Mouse (Mus musculus): ENCODE results near the gene Wdfy3. TPM values are rescaled to one million over a fixed set of nuclear protein-coding genes. Genes with fewer than 3 reads are reported as not detected.

Gene Wdfy3
- polyA plus RNA-seq, 1 experiment: 32.4 TPM

- no peak for DNase-seq
- WGBS: 67% methylated on average over 13 of the region's 13 CpGs
- H3K4me1 ChIP-seq (ENCODE audit: control insufficient read depth, insufficient read depth, low read length): peaks cover 5% of the 10 kb centered on the region
- H3K4me3 ChIP-seq (replicated peaks; ENCODE audit: extremely low read depth, low read depth, low read length): no peak overlapping the region
- TF ChIP-seq CTCF (IDR thresholded peaks at IDR 0.05; ENCODE audit: insufficient read depth, low read length) (no peak), POLR2A (IDR thresholded peaks at IDR 0.05; ENCODE audit: borderline replicate concordance, extremely low read depth, low read depth, low read length) (no peak)
Observed at GRCm38 (mm10) chr5:102045636-102046616, 23.8 kb downstream of the Wdfy3 start.

GRCm38 (mm10) chr5:102045177-102045576, 24.5 kb downstream of the Wdfy3 start:
- Histone ChIP-seq H3K4me3 (replicated peaks; ENCODE audit: extremely low read depth, low read depth, low read length) (no peak overlapping the region), H3K4me1 (ENCODE audit: control insufficient read depth, insufficient read depth, low read length) (peaks cover 5% of the 10 kb centered on the region)
- no peak for DNase-seq
- WGBS: 64% methylated on average over 8 of the region's 8 CpGs
- TF ChIP-seq POLR2A (IDR thresholded peaks at IDR 0.05; ENCODE audit: borderline replicate concordance, extremely low read depth, low read depth, low read length): no peak
- TF ChIP-seq CTCF (IDR thresholded peaks at IDR 0.05; ENCODE audit: insufficient read depth, low read length): no peak

- H3K4me3 ChIP-seq (replicated peaks; ENCODE audit: extremely low read depth, low read depth, low read length): no peak overlapping the region
- DNase-seq: no peak
- H3K4me1 ChIP-seq (ENCODE audit: control insufficient read depth, insufficient read depth, low read length): no peaks in the 10 kb centered on the region
- no peak for TF ChIP-seq CTCF (IDR thresholded peaks at IDR 0.05; ENCODE audit: insufficient read depth, low read length)
- TF ChIP-seq POLR2A (IDR thresholded peaks at IDR 0.05; ENCODE audit: borderline replicate concordance, extremely low read depth, low read depth, low read length): no peak
- 82% methylated on average over 8 of the region's 8 CpGs for WGBS
Observed at GRCm38 (mm10) chr5:102033281-102033680, 36.4 kb downstream of the Wdfy3 start.

GRCm38 (mm10) chr5:102032594-102033240, 37.0 kb downstream of the Wdfy3 start:
- TF ChIP-seq CTCF (IDR thresholded peaks at IDR 0.05; ENCODE audit: insufficient read depth, low read length): no peak
- TF ChIP-seq POLR2A (IDR thresholded peaks at IDR 0.05; ENCODE audit: borderline replicate concordance, extremely low read depth, low read depth, low read length): no peak
- no peak for DNase-seq
- 89% methylated on average over 22 of the region's 22 CpGs for WGBS
- H3K4me1 ChIP-seq (ENCODE audit: control insufficient read depth, insufficient read depth, low read length): no peaks in the 10 kb centered on the region
- H3K4me3 ChIP-seq (replicated peaks; ENCODE audit: extremely low read depth, low read depth, low read length): no peak overlapping the region

- WGBS: 86% methylated on average over 3 of the region's 3 CpGs
- no peak for DNase-seq
- Histone ChIP-seq H3K4me1 (ENCODE audit: control insufficient read depth, insufficient read depth, low read length) (no peaks in the 10 kb centered on the region), H3K4me3 (replicated peaks; ENCODE audit: extremely low read depth, low read depth, low read length) (no peak overlapping the region)
- TF ChIP-seq CTCF (IDR thresholded peaks at IDR 0.05; ENCODE audit: insufficient read depth, low read length) (no peak), POLR2A (IDR thresholded peaks at IDR 0.05; ENCODE audit: borderline replicate concordance, extremely low read depth, low read depth, low read length) (no peak)
Observed at GRCm38 (mm10) chr5:102032191-102032590, 37.5 kb downstream of the Wdfy3 start.

GRCm38 (mm10) chr5:102023376-102023775, 46.3 kb downstream of the Wdfy3 start:
- Histone ChIP-seq H3K4me1 (ENCODE audit: control insufficient read depth, insufficient read depth, low read length) (peaks cover 3% of the 10 kb centered on the region), H3K4me3 (replicated peaks; ENCODE audit: extremely low read depth, low read depth, low read length) (no peak overlapping the region)
- no peak for TF ChIP-seq POLR2A (IDR thresholded peaks at IDR 0.05; ENCODE audit: borderline replicate concordance, extremely low read depth, low read depth, low read length)
- no peak for TF ChIP-seq CTCF (IDR thresholded peaks at IDR 0.05; ENCODE audit: insufficient read depth, low read length)
- 95% methylated on average over 11 of the region's 11 CpGs for WGBS
- no peak for DNase-seq

- DNase-seq: no peak
- WGBS: 83% methylated on average over 16 of the region's 16 CpGs
- TF ChIP-seq CTCF (IDR thresholded peaks at IDR 0.05; ENCODE audit: insufficient read depth, low read length) (no peak), POLR2A (IDR thresholded peaks at IDR 0.05; ENCODE audit: borderline replicate concordance, extremely low read depth, low read depth, low read length) (no peak)
- Histone ChIP-seq H3K4me1 (ENCODE audit: control insufficient read depth, insufficient read depth, low read length) (peaks cover 3% of the 10 kb centered on the region), H3K4me3 (replicated peaks; ENCODE audit: extremely low read depth, low read depth, low read length) (no peak overlapping the region)
Observed at GRCm38 (mm10) chr5:102022018-102022898, 47.5 kb downstream of the Wdfy3 start.

- TF ChIP-seq POLR2A (IDR thresholded peaks at IDR 0.05; ENCODE audit: borderline replicate concordance, extremely low read depth, low read depth, low read length) (no peak), CTCF (IDR thresholded peaks at IDR 0.05; ENCODE audit: insufficient read depth, low read length) (no peak)
- WGBS: 69% methylated on average over 8 of the region's 8 CpGs
- no peak for DNase-seq
- no peak overlapping the region for H3K4me3 ChIP-seq (replicated peaks; ENCODE audit: extremely low read depth, low read depth, low read length)
- no peaks in the 10 kb centered on the region for H3K4me1 ChIP-seq (ENCODE audit: control insufficient read depth, insufficient read depth, low read length)
Observed at GRCm38 (mm10) chr5:102014235-102014634, 55.5 kb downstream of the Wdfy3 start.

- Histone ChIP-seq H3K4me1 (ENCODE audit: control insufficient read depth, insufficient read depth, low read length) (no peaks in the 10 kb centered on the region), H3K4me3 (replicated peaks; ENCODE audit: extremely low read depth, low read depth, low read length) (no peak overlapping the region)
- 90% methylated on average over 7 of the region's 7 CpGs for WGBS
- no peak for DNase-seq
- TF ChIP-seq CTCF (IDR thresholded peaks at IDR 0.05; ENCODE audit: insufficient read depth, low read length) (no peak), POLR2A (IDR thresholded peaks at IDR 0.05; ENCODE audit: borderline replicate concordance, extremely low read depth, low read depth, low read length) (no peak)
Observed at GRCm38 (mm10) chr5:102013781-102014180, 55.9 kb downstream of the Wdfy3 start.

All from lung, adult 2 months (tissue).